Mouse (Mus musculus) G1E (cell line): ENCODE results near the gene Tnrc6c.

Experiments
- CTCF ChIP-seq: IDR thresholded peaks from 2 replicates; pipeline ENCODE4 v1.5.1; 2012; ENCODE audit warnings: low read depth, low read length, inconsistent platforms, mixed read lengths
- GATA1 ChIP-seq: IDR thresholded peaks from 2 replicates; pipeline ENCODE4 v1.6.1; 2012; ENCODE audit warnings: borderline replicate concordance, low read length, inconsistent platforms, mixed read lengths
- POLR2AphosphoS5 ChIP-seq: IDR thresholded peaks from 2 replicates; pipeline ENCODE4 v1.6.1; 2012; ENCODE audit warnings: low read depth, low read length, inconsistent platforms; ENCODE audit not compliant: insufficient replicate concordance
- TAL1 ChIP-seq: conservative IDR thresholded peaks from 2 replicates; pipeline ENCODE4 v1.6.1; 2012; ENCODE audit warnings: low read depth, low read length, inconsistent platforms, mixed read lengths

DNA sequence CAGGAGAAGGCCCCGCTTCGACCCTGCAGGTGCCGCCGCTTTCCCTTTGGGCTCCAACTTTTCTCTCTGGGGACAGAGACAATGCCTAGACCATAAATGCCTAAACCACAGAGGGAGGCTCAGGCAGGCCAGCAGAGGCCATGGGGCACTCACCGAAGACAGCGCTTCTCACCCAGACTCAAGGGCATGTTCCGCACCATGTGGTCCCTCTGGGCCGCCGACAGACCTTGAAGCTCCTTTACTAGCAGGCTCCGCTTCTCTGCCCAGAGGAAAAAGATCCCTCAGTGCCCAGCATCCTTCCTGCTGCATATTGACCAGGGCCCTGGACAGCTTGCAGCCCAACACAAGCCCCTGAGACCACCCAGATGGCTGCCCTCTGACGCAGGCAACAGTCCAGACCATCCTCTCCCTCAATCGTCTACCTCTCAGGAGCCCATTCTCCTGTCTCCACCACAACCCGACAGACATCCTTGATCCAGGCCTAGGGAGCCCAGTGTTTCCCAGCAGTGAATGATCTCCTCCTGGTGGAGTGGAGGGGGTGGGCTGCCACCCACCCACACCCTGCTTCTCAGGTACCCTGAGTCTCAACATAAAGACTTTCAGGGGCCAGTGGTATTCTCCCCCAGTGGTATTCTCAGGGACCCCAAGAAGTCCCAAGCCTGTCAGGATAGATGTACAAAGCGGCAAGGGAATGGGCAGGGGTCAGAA, 122.2 kb downstream of the Tnrc6c start:
- TF ChIP-seq TAL1 (no peak), CTCF (no peak), GATA1 (no peak), POLR2AphosphoS5 (no peak)
